Mouse (Mus musculus) stomach, embryonic 16.5 days (tissue): Measurements from ENCODE around the gene Lce6a. TPM values are rescaled to one million over a fixed set of nuclear protein-coding genes. Genes with fewer than 3 reads are reported as not detected.

Experiments
- ATAC-seq: fragments of 200-750 bp; cut with Nextera tagmentation; 2 replicates; pipeline ENCODE4 v1.8.0; 2017; ENCODE audit warnings: moderate number of reproducible peaks, moderate TSS enrichment; ENCODE audit not compliant: insufficient read depth, low FRiP score
- H3K27ac ChIP-seq: fragments of 300-500 bp; sonication (generic); 2 replicates; pipeline ENCODE4 v1.5.1; 2014; ENCODE audit warnings: low read length
- H3K27me3 ChIP-seq: fragments of 300-500 bp; sonication (generic); 2 replicates; pipeline ENCODE4 v1.6.1; 2014; ENCODE audit warnings: low read length, control low read depth, mixed read lengths; ENCODE audit not compliant: control insufficient read depth, insufficient read depth
- H3K36me3 ChIP-seq: fragments of 300-500 bp; sonication (generic); 2 replicates; pipeline ENCODE4 v1.6.1; 2014; ENCODE audit warnings: low read length; ENCODE audit not compliant: control insufficient read depth, insufficient read depth
- H3K4me1 ChIP-seq: fragments of 300-500 bp; sonication (generic); 2 replicates; pipeline ENCODE4 v1.6.1; 2014; ENCODE audit warnings: low read length, control low read depth, mixed read lengths; ENCODE audit not compliant: control insufficient read depth, insufficient read depth
- H3K4me2 ChIP-seq: fragments of 300-500 bp; sonication (generic); 2 replicates; pipeline ENCODE4 v1.6.1; 2014; ENCODE audit warnings: low read depth, low read length, mixed read lengths
- H3K4me3 ChIP-seq: fragments of 300-500 bp; sonication (generic); replicated peaks from 2 replicates; pipeline ENCODE4 v1.5.1; 2014; ENCODE audit warnings: mild to moderate bottlenecking, low read length
- H3K9ac ChIP-seq: fragments of 300-500 bp; sonication (generic); 2 replicates; pipeline ENCODE4 v1.6.1; 2014; ENCODE audit warnings: low read length
- H3K9me3 ChIP-seq: fragments of 300-500 bp; sonication (generic); replicated peaks from 2 replicates; pipeline ENCODE4 v1.6.1; 2016; ENCODE audit warnings: low read length, control low read depth; ENCODE audit not compliant: control insufficient read depth
- whole genome bisulfite sequencing: fragments of 180-500 bp; shearing (Covaris S2); extraction: QIAGEN DNeasy Blood & Tissue Kit; methylation state at CpG from one replicate; pipeline ENCODE4 v1.1.7; 2014; 5-methylcytosine and 5-hydroxymethylcytosine counted together
- polyA plus RNA-seq: library from polyadenylated mRNA; unstranded; fragments of >200 nt; fragmentation: Nextera tagmentation; extraction: Ambion mirVana; gene quantifications from 2 replicates; pipeline ENCODE4 v1.2.1, GENCODE M21; 2015

Lce6a gene
- polyA plus RNA-seq = not detected in 2 replicates

GRCm38 (mm10) chr3:92621560-92621959 is at the start of gene Lce6a:
Gene Lce6a (minus strand): TSS chr3:92621660.
- WGBS = 51% methylated on average over 2 of the region's 2 CpGs
- no peak for ATAC-seq
- H3K4me1 ChIP-seq = no peaks in the 10 kb centered on the region
- no peaks in the 10 kb centered on the region for H3K9me3 ChIP-seq
- H3K4me2 ChIP-seq = no peak within 1 kb of the TSS
- no peak within 1 kb of the TSS for H3K4me3 ChIP-seq
- no peaks in the 10 kb centered on the region for H3K36me3 ChIP-seq
- no peak within 1 kb of the TSS for H3K9ac ChIP-seq
- no peak within 1 kb of the TSS for H3K27ac ChIP-seq
- no peaks in the 10 kb centered on the region for H3K27me3 ChIP-seq

- no peak for ATAC-seq
- Histone ChIP-seq H3K9ac (no peak within 1 kb of the TSS), H3K4me3 (no peak within 1 kb of the TSS), H3K4me2 (no peak within 1 kb of the TSS), H3K27ac (no peak within 1 kb of the TSS), H3K4me1 (no peaks in the 10 kb centered on the region), H3K36me3 (no peaks in the 10 kb centered on the region), H3K9me3 (no peaks in the 10 kb centered on the region), H3K27me3 (no peaks in the 10 kb centered on the region)
Observed at GRCm38 (mm10) chr3:92670215-92670614, 48.8 kb upstream of the Lce6a start, which contains the start of gene Lce1a2. Gene Lce1a2 (minus strand): TSS chr3:92670315.

- no peak within 1 kb of the TSS for H3K4me2 ChIP-seq
- H3K9ac ChIP-seq = no peak within 1 kb of the TSS
- H3K27ac ChIP-seq = no peak within 1 kb of the TSS
- H3K36me3 ChIP-seq = no peaks in the 10 kb centered on the region
- no peaks in the 10 kb centered on the region for H3K27me3 ChIP-seq
- H3K4me3 ChIP-seq = no peak within 1 kb of the TSS
- no peak for ATAC-seq
- H3K9me3 ChIP-seq = no peaks in the 10 kb centered on the region
- H3K4me1 ChIP-seq = no peaks in the 10 kb centered on the region
Observed at GRCm38 (mm10) chr3:92656826-92657225, 35.4 kb upstream of the Lce6a start, which contains the start of gene Lce1b. Gene Lce1b (minus strand): TSS chr3:92656926.

GRCm38 (mm10) chr3:92648207-92648606 is 26.7 kb upstream of the Lce6a start, which contains the start of gene Lce1a1:
Gene Lce1a1 (minus strand): TSS chr3:92648307.
- no peak for ATAC-seq
- H3K9me3 ChIP-seq = no peaks in the 10 kb centered on the region
- no peaks in the 10 kb centered on the region for H3K36me3 ChIP-seq
- no peaks in the 10 kb centered on the region for H3K4me1 ChIP-seq
- H3K27ac ChIP-seq = no peak within 1 kb of the TSS
- H3K27me3 ChIP-seq = no peaks in the 10 kb centered on the region
- 83% methylated on average over 1 of the region's 1 CpGs for WGBS
- no peak within 1 kb of the TSS for H3K9ac ChIP-seq
- H3K4me2 ChIP-seq = no peak within 1 kb of the TSS
- H3K4me3 ChIP-seq = no peak within 1 kb of the TSS

DNA sequence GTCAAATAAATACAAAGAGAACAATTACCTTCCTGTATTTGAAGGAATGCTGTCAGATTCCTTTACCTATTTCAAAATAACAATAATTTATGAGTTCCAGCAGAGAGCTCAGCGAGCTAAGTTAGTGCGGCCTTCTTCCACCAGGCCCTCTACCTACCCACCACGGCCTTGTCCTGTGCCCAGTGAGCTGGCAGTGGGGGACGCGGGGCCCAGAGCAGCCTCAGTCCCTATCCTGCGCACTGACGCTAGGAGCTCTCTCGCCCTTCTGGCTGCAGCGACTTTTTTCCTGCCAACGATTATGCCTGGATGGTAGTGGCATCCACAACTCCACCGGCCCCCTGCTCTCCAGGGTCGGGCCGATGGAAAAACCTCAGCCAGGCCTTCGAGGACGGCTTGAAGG is 18.4 kb upstream of the Lce6a start:
- Histone ChIP-seq H3K4me1 (no peaks in the 10 kb centered on the region), H3K36me3 (no peaks in the 10 kb centered on the region), H3K27ac (no peak overlapping the region), H3K27me3 (no peaks in the 10 kb centered on the region), H3K4me3 (no peak overlapping the region), H3K9ac (no peak overlapping the region), H3K4me2 (no peak overlapping the region), H3K9me3 (no peaks in the 10 kb centered on the region)
- no peak for ATAC-seq
- WGBS = 89% methylated on average over 15 of the region's 15 CpGs

DNA sequence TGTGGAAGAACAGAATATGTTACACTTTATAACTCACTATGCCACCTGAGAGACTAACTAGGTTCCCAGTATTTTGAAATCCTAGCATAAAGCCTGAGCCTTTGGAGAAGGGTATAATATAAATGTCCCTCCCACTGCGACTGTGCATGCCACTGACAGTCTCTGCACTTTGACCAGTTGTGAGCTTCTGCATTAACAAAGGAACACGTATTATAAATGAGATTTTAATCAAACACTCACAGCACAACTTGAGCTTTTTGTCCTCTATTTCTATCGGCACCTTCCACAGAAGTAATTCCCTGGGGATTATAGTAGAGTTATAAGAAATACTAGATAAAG is 17.2 kb upstream of the Lce6a start:
- 61% methylated on average over 3 of the region's 3 CpGs for WGBS
- H3K4me1 ChIP-seq = no peaks in the 10 kb centered on the region
- no peaks in the 10 kb centered on the region for H3K9me3 ChIP-seq

GRCm38 (mm10) chr3:92637745-92638652 is 16.5 kb upstream of the Lce6a start:
- WGBS = 39% methylated on average over 1 of the region's 1 CpGs
- Histone ChIP-seq H3K4me1 (no peaks in the 10 kb centered on the region), H3K27ac (no peak overlapping the region), H3K4me3 (no peak overlapping the region), H3K9ac (no peak overlapping the region), H3K4me2 (no peak overlapping the region), H3K9me3 (no peaks in the 10 kb centered on the region), H3K27me3 (no peaks in the 10 kb centered on the region), H3K36me3 (no peaks in the 10 kb centered on the region)
- ATAC-seq = no peak

More for the DNA sequence above, 17.2 kb upstream of the Lce6a start:
- Histone ChIP-seq H3K36me3 (no peaks in the 10 kb centered on the region), H3K4me2 (no peak overlapping the region), H3K27me3 (no peaks in the 10 kb centered on the region), H3K9ac (no peak overlapping the region), H3K27ac (no peak overlapping the region), H3K4me3 (no peak overlapping the region)
- no peak for ATAC-seq

DNA sequence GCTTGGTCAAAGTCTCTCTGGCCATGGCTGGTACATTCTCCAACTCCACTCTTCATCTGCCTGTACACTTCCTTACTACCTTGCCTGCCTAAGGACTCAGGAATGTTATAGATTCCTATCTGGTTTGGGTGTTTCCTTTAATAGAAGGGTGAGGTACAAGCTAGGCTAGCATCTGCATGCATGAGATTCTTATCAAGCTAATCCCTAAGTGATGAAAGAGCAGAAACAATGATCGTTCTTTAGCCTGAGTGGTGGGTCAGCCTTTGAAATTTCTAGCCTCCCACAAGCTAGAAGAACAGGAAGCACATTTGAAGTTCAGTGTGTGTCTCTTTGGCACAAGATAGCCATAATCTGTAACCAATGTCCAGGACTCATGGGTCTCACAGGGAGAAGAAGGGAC is 11.7 kb downstream of the Lce6a start:
- Histone ChIP-seq H3K27ac (no peak overlapping the region), H3K9me3 (no peaks in the 10 kb centered on the region), H3K4me1 (no peaks in the 10 kb centered on the region), H3K27me3 (no peaks in the 10 kb centered on the region), H3K4me3 (no peak overlapping the region), H3K4me2 (no peak overlapping the region), H3K36me3 (no peaks in the 10 kb centered on the region), H3K9ac (no peak overlapping the region)
- 49% methylated on average over 1 of the region's 1 CpGs for WGBS
- no peak for ATAC-seq

DNA sequence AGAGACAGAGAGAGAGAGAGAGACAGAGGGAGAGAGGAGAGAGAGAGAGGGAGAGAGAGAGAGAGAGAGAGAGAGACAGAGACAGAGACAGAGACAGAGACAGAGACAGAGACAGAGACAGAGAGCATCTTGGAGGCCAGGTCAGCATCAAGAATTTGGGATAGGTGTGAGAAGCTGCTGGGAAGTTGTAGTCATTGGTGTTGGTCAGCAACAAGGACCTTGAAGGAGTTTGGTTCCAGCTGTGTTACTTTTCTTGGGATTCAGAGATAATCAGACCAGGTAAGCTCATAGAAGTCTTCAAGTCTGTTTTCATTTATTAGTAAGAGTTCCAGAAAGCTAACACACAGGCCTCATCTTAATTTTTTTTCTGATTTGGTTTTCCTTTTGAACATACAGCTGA is 14.1 kb downstream of the Lce6a start, which contains the start of gene 2210017I01Rik:
2210017I01Rik (minus strand) TSS at position 101 of the 400 bp plus-strand sequence.
- no peak within 1 kb of the TSS for H3K4me3 ChIP-seq
- no peaks in the 10 kb centered on the region for H3K36me3 ChIP-seq
- ATAC-seq = no peak

More for the DNA sequence above, 14.1 kb downstream of the Lce6a start, which contains the start of gene 2210017I01Rik:
- Histone ChIP-seq H3K27ac (no peak within 1 kb of the TSS), H3K9ac (no peak within 1 kb of the TSS), H3K4me1 (no peaks in the 10 kb centered on the region), H3K9me3 (no peaks in the 10 kb centered on the region), H3K27me3 (no peaks in the 10 kb centered on the region), H3K4me2 (no peak within 1 kb of the TSS)
